Mouse (Mus musculus) lung, postnatal 0 days (tissue): ENCODE data around the gene Map3k4.

Experiments used
- CTCF ChIP-seq: IDR thresholded peaks from 2 replicates; pipeline ENCODE4 v1.5.1; 2016; ENCODE audit warnings: antibody characterized with exemption, mild to moderate bottlenecking
- EP300 ChIP-seq: IDR thresholded peaks from 2 replicates; pipeline ENCODE4 v1.6.1; 2016; ENCODE audit warnings: antibody characterized with exemption, mild to moderate bottlenecking, control low read depth

- TF ChIP-seq EP300 (no peak), CTCF (no peak)
Measured at GRCm38 (mm10) chr17:12250581-12250980, 68.0 kb downstream of the Map3k4 start.
